Mouse (Mus musculus): ENCODE measurements around the gene Mdm4. TPM values are rescaled to one million over a fixed set of nuclear protein-coding genes. Genes with fewer than 3 reads are reported as not detected.
"Not testable (repeated sequence)": the region's sequence is repeated elsewhere in the genome, so short reads cannot be mapped to it uniquely, and the experiment has no call there.

The Mdm4 gene
- polyA plus RNA-seq, 1 experiment from 2014 or later = 35.7 TPM

GRCm38 (mm10) chr1:133013331-133013730, 17.0 kb downstream of the Mdm4 start:
- DNase-seq (ENCODE audit: low spot score) (peak; percentile 18), ATAC-seq (replicated peaks; ENCODE audit: insufficient number of reproducible peaks, low FRiP score, low TSS enrichment, low read depth) (no peak)
- no peak overlapping the region for H3K9ac ChIP-seq (replicated peaks; ENCODE audit: low read length)
- no peaks in the 10 kb centered on the region; the same call in none of the 2 replicates for H3K36me3 ChIP-seq (replicated peaks; ENCODE audit: control insufficient read depth, insufficient read depth, low read depth, low read length)
- H3K9me3 ChIP-seq (replicated peaks; ENCODE audit: control insufficient read depth, low read length) = no peaks in the 10 kb centered on the region
- H3K4me1 ChIP-seq (ENCODE audit: control insufficient read depth, insufficient read depth, low read length) = no peaks in the 10 kb centered on the region
- no peak overlapping the region for H3K27ac ChIP-seq (replicated peaks; ENCODE audit: low read depth, low read length)
- no peak overlapping the region for H3K4me2 ChIP-seq (ENCODE audit: low read depth, low read length)
- H3K27me3 ChIP-seq (ENCODE audit: control insufficient read depth, insufficient read depth, low read length) = no peaks in the 10 kb centered on the region
- H3K4me3 ChIP-seq (ENCODE audit: low read depth, low read length) = no peak overlapping the region

DNA sequence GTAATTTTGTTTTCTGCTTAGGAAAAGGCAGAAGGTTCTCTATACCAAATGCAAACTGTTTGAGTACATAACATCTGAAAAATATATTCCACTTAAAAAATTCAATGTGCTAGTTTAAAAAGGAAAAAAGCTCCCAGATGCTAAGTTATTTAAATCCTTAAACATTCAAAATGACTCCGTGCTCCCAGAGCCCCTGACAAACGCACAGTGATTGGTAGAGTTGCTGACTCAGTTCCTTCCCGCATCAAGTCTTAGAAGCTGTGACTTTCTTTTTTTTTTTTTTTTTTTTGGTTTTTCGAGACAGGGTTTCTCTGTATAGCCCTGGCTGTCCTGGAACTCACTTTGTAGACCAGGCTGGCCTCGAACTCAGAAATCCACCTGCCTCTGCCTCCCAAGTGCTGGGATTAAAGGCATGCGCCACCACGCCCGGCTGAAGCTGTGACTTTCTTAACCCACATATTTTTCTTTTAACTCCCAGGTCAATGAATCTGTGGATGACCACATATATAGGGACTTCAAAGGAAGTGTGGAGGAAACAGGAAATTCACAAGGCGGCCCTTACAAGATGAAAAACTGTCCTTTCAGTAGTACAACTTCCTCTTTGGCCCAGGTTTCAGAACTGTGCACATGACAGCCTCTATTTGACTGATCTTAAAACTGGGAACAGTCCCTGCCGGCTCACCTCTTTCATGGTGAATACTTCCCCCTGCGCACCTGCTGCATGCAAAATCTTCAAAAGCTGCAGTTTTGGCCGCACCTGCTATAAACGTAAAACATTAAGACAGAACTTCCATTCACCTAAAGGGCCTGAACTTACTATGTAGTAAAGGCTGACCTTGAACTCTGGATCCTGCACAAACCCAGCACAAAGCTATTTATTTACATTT, 18.2 kb downstream of the Mdm4 start:
- WGBS = 88% methylated on average over 11 of the region's 13 CpGs
- no peak for ATAC-seq (replicated peaks; ENCODE audit: insufficient number of reproducible peaks, low FRiP score, low TSS enrichment, low read depth)
- Histone ChIP-seq H3K27me3 (ENCODE audit: control insufficient read depth, insufficient read depth, low read length) (no peaks in the 10 kb centered on the region), H3K27ac (replicated peaks; ENCODE audit: low read depth, low read length) (no peak overlapping the region), H3K36me3 (replicated peaks; ENCODE audit: control insufficient read depth, insufficient read depth, low read depth, low read length) (no peaks in the 10 kb centered on the region; the same call in none of the 2 replicates), H3K4me3 (ENCODE audit: low read depth, low read length) (no peak overlapping the region), H3K4me2 (ENCODE audit: low read depth, low read length) (no peak overlapping the region), H3K4me1 (ENCODE audit: control insufficient read depth, insufficient read depth, low read length) (no peaks in the 10 kb centered on the region), H3K9ac (replicated peaks; ENCODE audit: low read length) (no peak overlapping the region), H3K9me3 (replicated peaks; ENCODE audit: control insufficient read depth, low read length) (no peaks in the 10 kb centered on the region)
- DNase-seq (ENCODE audit: low spot score) = no peak

- Histone ChIP-seq H3K4me3 (ENCODE audit: low read depth, low read length) (no peak overlapping the region), H3K36me3 (replicated peaks; ENCODE audit: control insufficient read depth, insufficient read depth, low read depth, low read length) (peaks cover 2% of the 10 kb centered on the region; the same call in 1 of the 2 replicates), H3K4me2 (ENCODE audit: low read depth, low read length) (no peak overlapping the region), H3K4me1 (ENCODE audit: control insufficient read depth, insufficient read depth, low read length) (no peaks in the 10 kb centered on the region), H3K9me3 (replicated peaks; ENCODE audit: control insufficient read depth, low read length) (no peaks in the 10 kb centered on the region), H3K27ac (replicated peaks; ENCODE audit: low read depth, low read length) (no peak overlapping the region), H3K9ac (replicated peaks; ENCODE audit: low read length) (no peak overlapping the region), H3K27me3 (ENCODE audit: control insufficient read depth, insufficient read depth, low read length) (no peaks in the 10 kb centered on the region)
- WGBS = 90% methylated on average over 3 of the region's 3 CpGs
- DNase-seq (ENCODE audit: low spot score) (no peak), ATAC-seq (replicated peaks; ENCODE audit: insufficient number of reproducible peaks, low FRiP score, low TSS enrichment, low read depth) (no peak)
Observed at GRCm38 (mm10) chr1:133006571-133006970, 23.8 kb downstream of the Mdm4 start.

DNA sequence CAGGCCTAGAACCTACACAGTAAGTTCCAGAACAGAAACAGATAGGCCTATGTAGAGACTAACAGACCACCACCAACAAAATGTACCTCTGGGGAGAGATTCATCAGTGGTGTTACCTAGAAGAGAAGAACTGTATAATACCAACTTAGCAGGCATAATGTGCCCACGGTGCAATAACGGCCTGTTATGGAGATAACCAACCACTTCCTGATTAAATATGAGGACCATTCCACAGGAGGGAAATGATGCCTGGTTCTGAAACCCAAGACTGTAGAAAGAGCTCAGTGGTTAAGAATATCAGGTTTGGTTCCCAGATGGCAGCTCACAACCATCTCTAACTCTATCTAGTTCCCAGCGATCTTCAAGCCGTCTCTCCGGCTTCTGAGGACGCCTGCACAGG, 30.0 kb downstream of the Mdm4 start:
- Histone ChIP-seq H3K9ac (replicated peaks; ENCODE audit: low read length) (no peak overlapping the region), H3K27ac (replicated peaks; ENCODE audit: low read depth, low read length) (no peak overlapping the region), H3K36me3 (replicated peaks; ENCODE audit: control insufficient read depth, insufficient read depth, low read depth, low read length) (peaks cover 2% of the 10 kb centered on the region), H3K27me3 (ENCODE audit: control insufficient read depth, insufficient read depth, low read length) (no peaks in the 10 kb centered on the region), H3K4me3 (ENCODE audit: low read depth, low read length) (no peak overlapping the region), H3K4me1 (ENCODE audit: control insufficient read depth, insufficient read depth, low read length) (no peaks in the 10 kb centered on the region), H3K4me2 (ENCODE audit: low read depth, low read length) (no peak overlapping the region), H3K9me3 (replicated peaks; ENCODE audit: control insufficient read depth, low read length) (no peaks in the 10 kb centered on the region)
- WGBS = 94% methylated on average over 6 of the region's 6 CpGs
- DNase-seq (ENCODE audit: low spot score) (no peak), ATAC-seq (replicated peaks; ENCODE audit: insufficient number of reproducible peaks, low FRiP score, low TSS enrichment, low read depth) (no peak)

DNA sequence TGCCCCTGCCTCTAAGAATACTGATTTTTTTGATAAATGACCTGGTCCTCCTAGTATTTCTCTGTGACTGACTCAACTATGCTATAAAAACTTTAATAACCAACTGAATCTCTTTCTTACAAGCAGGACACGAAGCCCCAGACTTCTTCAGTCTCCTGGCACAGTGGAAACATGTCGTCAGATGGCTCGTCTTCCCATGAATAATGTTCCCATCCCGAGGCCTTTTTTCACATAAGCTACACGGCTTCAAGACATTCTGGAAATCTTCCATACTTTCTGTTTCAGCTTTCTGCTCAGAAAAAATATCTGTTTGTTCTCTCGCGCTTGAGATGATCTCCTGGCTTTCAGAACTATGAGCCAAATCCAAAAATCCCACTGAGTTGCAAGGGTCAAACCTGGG, 38.8 kb downstream of the Mdm4 start:
- H3K36me3 ChIP-seq (replicated peaks; ENCODE audit: control insufficient read depth, insufficient read depth, low read depth, low read length) = peaks cover 2% of the 10 kb centered on the region
- no peak overlapping the region for H3K9ac ChIP-seq (replicated peaks; ENCODE audit: low read length)
- ATAC-seq (replicated peaks; ENCODE audit: insufficient number of reproducible peaks, low FRiP score, low TSS enrichment, low read depth) (no peak), DNase-seq (ENCODE audit: low spot score) (no peak)
- WGBS = 95% methylated on average over 7 of the region's 7 CpGs
- no peak overlapping the region for H3K27ac ChIP-seq (replicated peaks; ENCODE audit: low read depth, low read length)
- no peaks in the 10 kb centered on the region for H3K9me3 ChIP-seq (replicated peaks; ENCODE audit: control insufficient read depth, low read length)
- H3K27me3 ChIP-seq (ENCODE audit: control insufficient read depth, insufficient read depth, low read length) = no peaks in the 10 kb centered on the region
- H3K4me3 ChIP-seq (ENCODE audit: low read depth, low read length) = no peak overlapping the region
- no peak overlapping the region for H3K4me2 ChIP-seq (ENCODE audit: low read depth, low read length)
- no peaks in the 10 kb centered on the region for H3K4me1 ChIP-seq (ENCODE audit: control insufficient read depth, insufficient read depth, low read length)

DNA sequence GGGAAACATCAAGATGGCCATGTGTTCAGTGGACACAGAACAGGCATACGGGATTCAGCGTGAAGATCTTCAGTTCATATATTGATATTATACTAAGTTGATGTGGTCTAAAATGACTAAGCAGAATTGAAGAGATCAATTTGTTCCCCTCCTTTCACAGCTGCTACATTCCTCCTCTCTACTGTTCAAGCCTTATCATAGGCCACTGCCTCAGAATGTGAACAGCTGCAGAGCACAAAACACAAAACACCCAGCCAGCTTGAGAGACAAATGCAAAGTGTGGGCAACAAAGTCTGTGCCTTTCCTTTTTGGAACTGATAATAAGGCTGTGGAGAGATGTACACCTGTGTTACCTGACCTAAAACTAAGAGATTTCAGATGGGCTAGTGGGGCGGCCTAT, 39.6 kb downstream of the Mdm4 start:
- Histone ChIP-seq H3K27ac (replicated peaks; ENCODE audit: low read depth, low read length) (no peak overlapping the region), H3K27me3 (ENCODE audit: control insufficient read depth, insufficient read depth, low read length) (no peaks in the 10 kb centered on the region), H3K36me3 (replicated peaks; ENCODE audit: control insufficient read depth, insufficient read depth, low read depth, low read length) (peaks cover 2% of the 10 kb centered on the region), H3K4me2 (ENCODE audit: low read depth, low read length) (no peak overlapping the region), H3K4me1 (ENCODE audit: control insufficient read depth, insufficient read depth, low read length) (no peaks in the 10 kb centered on the region), H3K4me3 (ENCODE audit: low read depth, low read length) (no peak overlapping the region), H3K9ac (replicated peaks; ENCODE audit: low read length) (no peak overlapping the region), H3K9me3 (replicated peaks; ENCODE audit: control insufficient read depth, low read length) (no peaks in the 10 kb centered on the region)
- no peak for ATAC-seq (replicated peaks; ENCODE audit: insufficient number of reproducible peaks, low FRiP score, low TSS enrichment, low read depth)
- WGBS = 98% methylated on average over 3 of the region's 3 CpGs
- no peak for DNase-seq (ENCODE audit: low spot score)

GRCm38 (mm10) chr1:132988556-132989459, 41.6 kb downstream of the Mdm4 start:
- H3K36me3 ChIP-seq (replicated peaks; ENCODE audit: control insufficient read depth, insufficient read depth, low read depth, low read length) = not testable (repeated sequence)

GRCm38 (mm10) chr1:132982728-132983127, 47.6 kb downstream of the Mdm4 start:
- DNase-seq (ENCODE audit: low spot score) (peak; percentile 67), ATAC-seq (replicated peaks; ENCODE audit: insufficient number of reproducible peaks, low FRiP score, low TSS enrichment, low read depth) (no peak)
- WGBS = 58% methylated on average over 7 of the region's 7 CpGs
- Histone ChIP-seq H3K4me2 (ENCODE audit: low read depth, low read length) (no peak overlapping the region), H3K4me3 (ENCODE audit: low read depth, low read length) (no peak overlapping the region), H3K36me3 (replicated peaks; ENCODE audit: control insufficient read depth, insufficient read depth, low read depth, low read length) (no peaks in the 10 kb centered on the region; the same call in 1 of the 2 replicates), H3K27ac (replicated peaks; ENCODE audit: low read depth, low read length) (no peak overlapping the region), H3K9ac (replicated peaks; ENCODE audit: low read length) (no peak overlapping the region), H3K9me3 (replicated peaks; ENCODE audit: control insufficient read depth, low read length) (no peaks in the 10 kb centered on the region), H3K4me1 (ENCODE audit: control insufficient read depth, insufficient read depth, low read length) (no peaks in the 10 kb centered on the region), H3K27me3 (ENCODE audit: control insufficient read depth, insufficient read depth, low read length) (no peaks in the 10 kb centered on the region)

More at GRCm38 (mm10) chr1:132988556-132989459, 41.6 kb downstream of the Mdm4 start:
- H3K9ac ChIP-seq (replicated peaks; ENCODE audit: low read length); H3K4me2 ChIP-seq (ENCODE audit: low read depth, low read length); H3K4me1 ChIP-seq (ENCODE audit: control insufficient read depth, insufficient read depth, low read length); H3K4me3 ChIP-seq (ENCODE audit: low read depth, low read length); H3K9me3 ChIP-seq (replicated peaks; ENCODE audit: control insufficient read depth, low read length); H3K27ac ChIP-seq (replicated peaks; ENCODE audit: low read depth, low read length); DNase-seq (ENCODE audit: low spot score); H3K27me3 ChIP-seq (ENCODE audit: control insufficient read depth, insufficient read depth, low read length); ATAC-seq (replicated peaks; ENCODE audit: insufficient number of reproducible peaks, low FRiP score, low TSS enrichment, low read depth): not testable (repeated sequence)
- 79% methylated on average over 12 of the region's 12 CpGs for WGBS
